Comparison of ENCODE assay signal across 8 mouse cellular contexts in the genomic region with DNA sequence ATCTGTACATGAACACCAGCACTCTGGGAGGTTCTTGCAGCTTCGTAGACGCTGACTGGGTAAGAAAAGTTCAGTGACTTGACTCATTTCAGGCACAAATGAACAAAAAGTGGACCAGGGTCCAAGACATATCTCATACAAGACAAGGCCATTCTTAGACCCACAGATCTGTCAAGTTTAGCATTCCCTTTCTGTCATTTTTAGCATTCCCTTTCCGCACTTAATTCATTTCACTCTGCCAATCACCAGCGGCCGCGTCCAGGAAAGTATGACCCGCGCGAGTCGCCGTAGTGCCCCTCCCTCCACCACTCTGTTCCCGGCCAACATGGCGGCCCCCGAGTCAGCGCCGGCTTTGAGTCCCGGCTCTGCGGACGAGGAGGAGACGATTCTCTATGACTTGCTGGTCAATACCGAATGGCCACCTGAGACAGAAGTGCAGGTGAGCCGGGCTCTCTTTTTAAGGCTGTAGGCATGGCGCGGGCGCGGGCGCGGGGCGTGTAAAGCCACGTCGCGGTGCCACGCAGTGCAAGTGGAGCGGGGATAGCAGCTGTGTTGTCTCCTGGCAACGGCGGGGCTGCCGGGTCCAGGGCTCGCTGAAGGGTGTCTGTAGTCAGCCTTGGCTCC. TPM values are rescaled to one million over a fixed set of nuclear protein-coding genes. Genes with fewer than 3 reads are reported as not detected.
DNase-seq lines count a peak whose midpoint lies in the region; ATAC-seq and TF ChIP-seq lines count a peak whose summit lies in the region.

A gene (plus strand): TSS at position 308 of the 624 bp plus-strand sequence.

- H3K4me2 ChIP-seq in lung, postnatal 0 days (replicated peaks; ENCODE audit: low read depth, low read length), result peak within 1 kb of the TSS; percentile 75

- peaks cover 13% of the 10 kb centered on the region for H3K79me2 ChIP-seq in MEL (ENCODE audit: control insufficient read depth, insufficient read depth, low read length, poor library complexity)

- peaks cover 2 to 8% of the 10 kb centered on the region in 2 experiments; a peak in 2 of 4 replicates for H3K36me3 ChIP-seq in MEL (ENCODE audit: control insufficient read depth in 1 of 2, insufficient read depth in 2 of 2, low read length in 2 of 2)
- H3K36me3 ChIP-seq in hindbrain, embryonic 10.5 days, result peaks cover 4% of the 10 kb centered on the region
- H3K36me3 ChIP-seq in lung, postnatal 0 days (ENCODE audit: insufficient read depth, low read length), result no peaks in the 10 kb centered on the region

- no peak for TF ChIP-seq EP300 in MEL (IDR thresholded peaks at IDR 0.05; ENCODE audit: low read depth in 1 of 2, low read length in 2 of 2)
- peak; percentile 46; the same call in 1 of the 2 replicates for TF ChIP-seq EP300 in lung, postnatal 0 days (IDR thresholded peaks at IDR 0.05)

- peak; percentile 94 for ATAC-seq in frontal cortex, adult (ENCODE audit: low TSS enrichment)
- ATAC-seq in lung, postnatal 0 days, result peak; percentile 97

- WGBS in hindbrain, embryonic 10.5 days, result 4% methylated on average over 38 of the region's 38 CpGs
- WGBS in lung, postnatal 0 days, result 2% methylated on average over 38 of the region's 38 CpGs

- DNase-seq in MEL (ENCODE audit: low read depth, low spot score), result peak; percentile 90
- DNase-seq in cerebellum, adult 8-10 months, result peak; percentile 88
- peak; percentile 91 for DNase-seq in hindbrain, embryonic 10.5 days (ENCODE audit: low spot score)
- peak; percentile 78 for DNase-seq in layer of hippocampus, adult 9-11 months
- DNase-seq in lung, postnatal 0 days (ENCODE audit: low spot score), result peak; percentile 82
- DNase-seq in ovary, postnatal 14 days (ENCODE audit: low spot score), result peak; percentile 82
- peak; percentile 83 for DNase-seq in thymus, postnatal 14 days

- peak within 1 kb of the TSS; percentile 95 for H3K9ac ChIP-seq in MEL (ENCODE audit: control insufficient read depth, low read depth, low read length, poor library complexity, severe bottlenecking)
- H3K9ac ChIP-seq in lung, postnatal 0 days (replicated peaks; ENCODE audit: low read depth), result peak within 1 kb of the TSS; percentile 73

- H3K4me3 ChIP-seq in MEL (ENCODE audit: control insufficient read depth in 1 of 2, insufficient read depth in 1 of 2, low read depth in 2 of 2, low read length in 2 of 2), result peak within 1 kb of the TSS; percentile 73 to 94
- H3K4me3 ChIP-seq in hindbrain, embryonic 10.5 days, result peak within 1 kb of the TSS; percentile 95
- peak within 1 kb of the TSS; percentile 93 for H3K4me3 ChIP-seq in lung, postnatal 0 days (ENCODE audit: low read depth, low read length)

- peak within 1 kb of the TSS; percentile 71 for H3K27ac ChIP-seq in MEL (ENCODE audit: control insufficient read depth, low read depth, low read length)
- peak within 1 kb of the TSS; percentile 93 for H3K27ac ChIP-seq in hindbrain, embryonic 10.5 days
- no peak within 1 kb of the TSS for H3K27ac ChIP-seq in lung, postnatal 0 days (ENCODE audit: low read length)

- no peak for TF ChIP-seq CTCF in MEL (IDR thresholded peaks at IDR 0.05 in 2 of 3, conservative IDR thresholded peaks at IDR 0.05 in 1 of 3; ENCODE audit: control insufficient read depth in 1 of 3, insufficient read depth in 1 of 3, low read depth in 2 of 3, low read length in 3 of 3, poor library complexity in 1 of 3, severe bottlenecking in 1 of 3)
- no peak for TF ChIP-seq CTCF in lung, postnatal 0 days (IDR thresholded peaks at IDR 0.05)

- peaks cover 3 to 9% of the 10 kb centered on the region in 2 experiments; a peak in 3 of 4 replicates for H3K4me1 ChIP-seq in MEL (ENCODE audit: control insufficient read depth in 1 of 2, insufficient read depth in 2 of 2, low read length in 2 of 2)
- H3K4me1 ChIP-seq in hindbrain, embryonic 10.5 days (replicated peaks), result peaks cover 16% of the 10 kb centered on the region
- H3K4me1 ChIP-seq in lung, postnatal 0 days (ENCODE audit: insufficient read depth, low read depth, low read length), result peaks cover 4% of the 10 kb centered on the region; the same call in 1 of the 2 replicates

- H3K9me3 ChIP-seq in MEL (replicated peaks; ENCODE audit: insufficient read depth, low read length), result no peaks in the 10 kb centered on the region
- H3K9me3 ChIP-seq in hindbrain, embryonic 10.5 days, result no peaks in the 10 kb centered on the region
- no peaks in the 10 kb centered on the region for H3K9me3 ChIP-seq in lung, postnatal 0 days (ENCODE audit: low read length)

- no peaks in the 10 kb centered on the region for H3K27me3 ChIP-seq in MEL (ENCODE audit: control insufficient read depth in 1 of 2, insufficient read depth in 2 of 2, low read length in 2 of 2)
- no peaks in the 10 kb centered on the region for H3K27me3 ChIP-seq in hindbrain, embryonic 10.5 days (ENCODE audit: insufficient read depth, poor library complexity, severe bottlenecking)
- H3K27me3 ChIP-seq in lung, postnatal 0 days (replicated peaks; ENCODE audit: insufficient read depth, low read length), result no peaks in the 10 kb centered on the region

- TF ChIP-seq RAD21 in MEL (IDR thresholded peaks at IDR 0.05; ENCODE audit: low read depth, low read length), result no peak

- peak; percentile 71 to 75; a peak in 3 of 4 replicates for TF ChIP-seq POLR2A in MEL (IDR thresholded peaks at IDR 0.05; ENCODE audit: control insufficient read depth in 1 of 2, insufficient read depth in 1 of 2, low read depth in 1 of 2, low read length in 2 of 2, poor library complexity in 1 of 2)

TF ChIP-seq in MEL, 35 proteins besides CTCF, POLR2A, EP300 and RAD21:
- TF ChIP-seq ELF1 (IDR thresholded peaks at IDR 0.05; ENCODE audit: low read depth, low read length), result peak; percentile 51; the same call in 1 of the 2 replicates
- peak; percentile 82 for TF ChIP-seq NELFE (IDR thresholded peaks at IDR 0.05; ENCODE audit: low read depth, low read length)
- peak; percentile 71 for TF ChIP-seq SIN3A (IDR thresholded peaks at IDR 0.05; ENCODE audit: low read length)
- peak; percentile 81 for TF ChIP-seq TBP (IDR thresholded peaks at IDR 0.05; ENCODE audit: low read depth, low read length)
- no peak for TF ChIP-seq TAL1 (IDR thresholded peaks at IDR 0.05; ENCODE audit: low read length)
- TF ChIP-seq HCFC1 (IDR thresholded peaks at IDR 0.05; ENCODE audit: low read depth, low read length), result peak; percentile 85
- 0 out of 2 replicates have a peak, but pooled peaks have one; percentile 29 for TF ChIP-seq ETS1 (IDR thresholded peaks at IDR 0.05; ENCODE audit: low read depth, low read length)
- TF ChIP-seq POLR2AphosphoS2 (IDR thresholded peaks at IDR 0.05; ENCODE audit: low read length), result peak; percentile 76; the same call in 1 of the 2 replicates
- TF ChIP-seq MAZ (IDR thresholded peaks at IDR 0.05; ENCODE audit: low read depth, low read length), result peak; percentile 73; the same call in 1 of the 2 replicates
- no peak for TF ChIP-seq BHLHE40 (IDR thresholded peaks at IDR 0.05; ENCODE audit: borderline replicate concordance, low read depth, low read length)
- peak; percentile 45 for TF ChIP-seq MAX (IDR thresholded peaks at IDR 0.05; ENCODE audit: low read length)
- no peak for TF ChIP-seq JUND (IDR thresholded peaks at IDR 0.05; ENCODE audit: low read depth, low read length)
- TF ChIP-seq ZNF384 (IDR thresholded peaks at IDR 0.05; ENCODE audit: low read depth, low read length), result no peak
- TF ChIP-seq CHD1 (IDR thresholded peaks at IDR 0.05; ENCODE audit: low read depth, low read length), result no peak
- no peak for TF ChIP-seq NRF1 (IDR thresholded peaks at IDR 0.05; ENCODE audit: insufficient read depth, low read depth, low read length, poor library complexity, severe bottlenecking)
- TF ChIP-seq TCF12 (IDR thresholded peaks at IDR 0.05; ENCODE audit: low read depth, low read length), result peak; percentile 50; the same call in 1 of the 2 replicates
- peak; percentile 41; the same call in 1 of the 2 replicates for TF ChIP-seq KAT2A (conservative IDR thresholded peaks at IDR 0.05; ENCODE audit: low read depth, low read length)

RNA-seq across cellular contexts. Expression of the gene that starts here (rescaled TPM):
- 24.2 and 26.6 TPM in 2 replicates for total RNA-seq in MEL (2012; rRNA removed)
- polyA plus RNA-seq in MEL (2012; ENCODE audit: insufficient read depth in 1 of 2, insufficient read length in 2 of 2, low read depth in 1 of 2, low replicate concordance in 2 of 2, missing spikeins in 1 of 2), result 10 to 100 TPM in 1 of 2 experiments, not detected in 1; 25.7 TPM
- polyA plus RNA-seq in hindbrain, embryonic 10.5 days (2016; fragmentation: Nextera tagmentation; extraction: Ambion mirVana), result 14.0 and 14.9 TPM in 2 replicates
- polyA plus RNA-seq in lung, postnatal 0 days (2015; fragmentation: Nextera tagmentation; extraction: Ambion mirVana), result 5.4 and 5.8 TPM in 2 replicates
